Mouse (Mus musculus) kidney, adult 8-10 months (tissue): ENCODE data around the gene Sult4a1.
A peak's percentile ranks its signal among the peaks of the same experiment; 100 is the strongest.
"Not testable (repeated sequence)": the region's sequence is repeated elsewhere in the genome, so short reads cannot be mapped to it uniquely, and the experiment has no call there.

ENCODE experiments used
- DNase-seq, 2 experiments: peaks; one replicate each; pipeline ENCODE4 v3.0.0; 2022

The Sult4a1 gene

GRCm38 (mm10) chr15:84105105-84105923 is at the start of gene Sult4a1:
TSS of gene Sult4a1 (minus strand) at chr15:84105754.
- no peak for DNase-seq

GRCm38 (mm10) chr15:84140929-84141328 is 35.4 kb upstream of the Sult4a1 start:
- no peak for DNase-seq

GRCm38 (mm10) chr15:84140109-84140508 is 34.6 kb upstream of the Sult4a1 start:
- DNase-seq: no peak

GRCm38 (mm10) chr15:84139592-84140005 is 34.0 kb upstream of the Sult4a1 start:
- no peak for DNase-seq

- DNase-seq: no peak
Observed at GRCm38 (mm10) chr15:84136473-84137415, 31.2 kb upstream of the Sult4a1 start.

- peak in 1 of 2 experiments; percentile 33 for DNase-seq
Observed at GRCm38 (mm10) chr15:84135472-84135871, 29.9 kb upstream of the Sult4a1 start.

GRCm38 (mm10) chr15:84133440-84133839 is 27.9 kb upstream of the Sult4a1 start:
- no peak for DNase-seq

GRCm38 (mm10) chr15:84131971-84132370 is 26.4 kb upstream of the Sult4a1 start:
- no peak for DNase-seq

GRCm38 (mm10) chr15:84131096-84131786 is 25.7 kb upstream of the Sult4a1 start:
- peak in 1 of 2 experiments; percentile 7 for DNase-seq

GRCm38 (mm10) chr15:84126871-84127270 is 21.3 kb upstream of the Sult4a1 start:
- DNase-seq: no peak

GRCm38 (mm10) chr15:84126447-84126846 is 20.9 kb upstream of the Sult4a1 start:
- DNase-seq: no peak

- no peak for DNase-seq
Observed at GRCm38 (mm10) chr15:84124086-84124485, 18.5 kb upstream of the Sult4a1 start.

GRCm38 (mm10) chr15:84123075-84123474 is 17.5 kb upstream of the Sult4a1 start, which contains the start of gene Pnpla5:
TSS of gene Pnpla5 (minus strand) at chr15:84123175.
- DNase-seq: no peak

- DNase-seq: no peak
Observed at GRCm38 (mm10) chr15:84121036-84121435, 15.5 kb upstream of the Sult4a1 start.

- peak in 1 of 2 experiments; percentile 9 for DNase-seq
Observed at GRCm38 (mm10) chr15:84120612-84121011, 15.1 kb upstream of the Sult4a1 start.

- DNase-seq: no peak
Observed at GRCm38 (mm10) chr15:84116466-84116865, 10.9 kb upstream of the Sult4a1 start.

- DNase-seq: no peak
Observed at GRCm38 (mm10) chr15:84115727-84116126, 10.2 kb upstream of the Sult4a1 start.

GRCm38 (mm10) chr15:84113873-84114272 is 8.3 kb upstream of the Sult4a1 start:
- DNase-seq: no peak

- DNase-seq: peak in 1 of 2 experiments; percentile 9
Observed at GRCm38 (mm10) chr15:84108899-84109298, 3.3 kb upstream of the Sult4a1 start.

GRCm38 (mm10) chr15:84105924-84106500 is 458 bp upstream of the Sult4a1 start:
- no peak for DNase-seq

- DNase-seq: no peak
Observed at GRCm38 (mm10) chr15:84104626-84105025, 928 bp downstream of the Sult4a1 start.

- not testable (repeated sequence) for DNase-seq
Observed at GRCm38 (mm10) chr15:84097536-84097935, 8.0 kb downstream of the Sult4a1 start.
